8 mouse cellular contexts compared by ENCODE assay signal in the genomic region with DNA sequence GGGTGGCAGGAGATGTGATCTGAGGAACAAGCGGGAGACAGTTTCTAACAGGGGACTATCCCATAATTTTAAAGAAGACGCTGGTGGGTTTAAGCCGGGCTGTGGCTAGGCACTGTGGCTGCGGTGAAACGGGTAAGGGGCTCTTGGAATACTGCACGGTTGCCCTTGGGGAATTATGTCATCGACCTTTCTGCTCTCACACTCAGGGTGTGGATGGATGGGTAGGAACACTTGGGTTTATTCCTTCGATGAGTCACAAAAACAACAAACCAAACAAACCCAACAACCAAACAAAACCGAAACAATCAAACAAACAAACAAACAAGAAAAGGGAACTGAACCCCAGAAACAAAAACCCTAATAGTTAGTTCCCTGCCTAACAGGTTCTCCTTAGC. TPM values are rescaled to one million over a fixed set of nuclear protein-coding genes. Genes with fewer than 3 reads are reported as not detected.
DNase-seq lines count a peak whose midpoint lies in the region; ATAC-seq and TF ChIP-seq lines count a peak whose summit lies in the region.

No protein-coding gene starts in this region.

- H3K36me3 ChIP-seq in embryonic facial prominence, embryonic 15.5 days, result no peaks in the 10 kb centered on the region
- H3K36me3 ChIP-seq in intestine, embryonic 16.5 days (ENCODE audit: control insufficient read depth, insufficient read depth, low read length), result 0 out of 2 replicates have a peak, but pooled peaks cover 3% of the 10 kb centered on the region
- peaks cover 5% of the 10 kb centered on the region; the same call in 1 of the 2 replicates for H3K36me3 ChIP-seq in neural tube, embryonic 13.5 days

- H3K4me2 ChIP-seq in embryonic facial prominence, embryonic 15.5 days (replicated peaks), result peak overlapping the region; percentile 97
- H3K4me2 ChIP-seq in intestine, embryonic 16.5 days (ENCODE audit: low read depth, low read length), result peak overlapping the region; percentile 86
- H3K4me2 ChIP-seq in neural tube, embryonic 13.5 days, result peak overlapping the region; percentile 97

- peak overlapping the region; percentile 74 for H3K4me3 ChIP-seq in layer of hippocampus, adult 2 months
- peak overlapping the region; percentile 76 for H3K4me3 ChIP-seq in embryonic facial prominence, embryonic 15.5 days (replicated peaks)
- peak overlapping the region; percentile 81 for H3K4me3 ChIP-seq in intestine, embryonic 16.5 days (ENCODE audit: low read length)
- peak overlapping the region; percentile 71 for H3K4me3 ChIP-seq in neural tube, embryonic 13.5 days

- H3K9me3 ChIP-seq in embryonic facial prominence, embryonic 15.5 days (replicated peaks), result no peaks in the 10 kb centered on the region
- 0 out of 2 replicates have a peak, but pooled peaks cover under 1% of the 10 kb centered on the region for H3K9me3 ChIP-seq in intestine, embryonic 16.5 days (ENCODE audit: control insufficient read depth, low read length)
- peaks cover 4% of the 10 kb centered on the region for H3K9me3 ChIP-seq in neural tube, embryonic 13.5 days

- no peak for ATAC-seq in embryonic facial prominence, embryonic 15.5 days (ENCODE audit: insufficient number of reproducible peaks, low FRiP score, low TSS enrichment, low read depth)
- ATAC-seq in intestine, embryonic 16.5 days, result no peak
- no peak for ATAC-seq in neural tube, embryonic 13.5 days (ENCODE audit: low read depth)

- DNase-seq in layer of hippocampus, adult 2 months (ENCODE audit: low spot score in 2 of 2), result no peak
- no peak for DNase-seq in layer of hippocampus, adult 9-11 months
- DNase-seq in adrenal gland, postnatal 25 days, result no peak
- no peak for DNase-seq in left cerebral cortex, adult 18-20 months (ENCODE audit: low spot score in 2 of 2)
- no peak for DNase-seq in urinary bladder, postnatal 14 days (ENCODE audit: low spot score)

- 8% methylated on average over 9 of the region's 9 CpGs for WGBS in embryonic facial prominence, embryonic 15.5 days
- WGBS in intestine, embryonic 16.5 days, result 15% methylated on average over 9 of the region's 9 CpGs
- WGBS in neural tube, embryonic 13.5 days, result 19% methylated on average over 9 of the region's 9 CpGs

- H3K27me3 ChIP-seq in embryonic facial prominence, embryonic 15.5 days, result no peaks in the 10 kb centered on the region
- no peaks in the 10 kb centered on the region; the same call in 1 of the 2 replicates for H3K27me3 ChIP-seq in intestine, embryonic 16.5 days (replicated peaks; ENCODE audit: control insufficient read depth, insufficient read depth, low read length)
- peaks cover 6% of the 10 kb centered on the region for H3K27me3 ChIP-seq in neural tube, embryonic 13.5 days

- TF ChIP-seq CTCF in layer of hippocampus, adult 2 months (conservative IDR thresholded peaks at IDR 0.05), result no peak

- H3K4me1 ChIP-seq in embryonic facial prominence, embryonic 15.5 days, result peaks cover 12% of the 10 kb centered on the region; the same call in 1 of the 2 replicates
- H3K4me1 ChIP-seq in intestine, embryonic 16.5 days (ENCODE audit: control insufficient read depth, insufficient read depth, low read length), result peaks cover 11% of the 10 kb centered on the region; the same call in 1 of the 2 replicates
- peaks cover 25% of the 10 kb centered on the region for H3K4me1 ChIP-seq in neural tube, embryonic 13.5 days (replicated peaks)

- H3K27ac ChIP-seq in layer of hippocampus, adult 2 months, result peak overlapping the region; percentile 91
- H3K27ac ChIP-seq in embryonic facial prominence, embryonic 15.5 days (replicated peaks), result no peak overlapping the region
- no peak overlapping the region for H3K27ac ChIP-seq in intestine, embryonic 16.5 days (ENCODE audit: low read length)
- no peak overlapping the region for H3K27ac ChIP-seq in neural tube, embryonic 13.5 days (replicated peaks)

- H3K9ac ChIP-seq in embryonic facial prominence, embryonic 15.5 days, result no peak overlapping the region
- H3K9ac ChIP-seq in intestine, embryonic 16.5 days (ENCODE audit: low read depth, low read length), result peak overlapping the region; percentile 77; the same call in 1 of the 2 replicates
- H3K9ac ChIP-seq in neural tube, embryonic 13.5 days, result peak overlapping the region; percentile 71; the same call in 1 of the 2 replicates

RNA-seq across cellular contexts. Expression of a gene that starts 0.6 kb away (rescaled TPM):
- total RNA-seq in layer of hippocampus, adult 2 months (2021), result 10 to 100 TPM; 81.8 to 85.3 TPM
- polyA plus RNA-seq in embryonic facial prominence, embryonic 15.5 days (2015; fragmentation: Nextera tagmentation; extraction: Ambion mirVana), result 2.5 and 2.9 TPM in 2 replicates
- 5.2 and 5.6 TPM in 2 replicates for polyA plus RNA-seq in intestine, embryonic 16.5 days (2015; fragmentation: Nextera tagmentation; extraction: Ambion mirVana)
- polyA plus RNA-seq in neural tube, embryonic 13.5 days (2015; fragmentation: Nextera tagmentation; extraction: Ambion mirVana), result 5.1 and 8.9 TPM in 2 replicates
- total RNA-seq in adrenal gland, postnatal 25 days (2021), result 12.7 and 26.6 TPM in 2 replicates
- 100 to 1,000 TPM in 1 of 2 experiments, 10 to 100 TPM in 1; 87.4 to 101 TPM for total RNA-seq in left cerebral cortex, adult 18-20 months (2021)

RNA-seq across cellular contexts. Expression of a gene that starts 0.8 kb away (rescaled TPM):
- total RNA-seq in layer of hippocampus, adult 2 months (2021), result 1 to 10 TPM; 1.4 to 2.2 TPM
- 0.87 and 1.9 TPM in 2 replicates for polyA plus RNA-seq in embryonic facial prominence, embryonic 15.5 days (2015; fragmentation: Nextera tagmentation; extraction: Ambion mirVana)
- 0.27 and 0.29 TPM in 2 replicates for polyA plus RNA-seq in intestine, embryonic 16.5 days (2015; fragmentation: Nextera tagmentation; extraction: Ambion mirVana)
- polyA plus RNA-seq in neural tube, embryonic 13.5 days (2015; fragmentation: Nextera tagmentation; extraction: Ambion mirVana), result 0.31 and 0.62 TPM in 2 replicates
- 0.91 TPM in 1 of 2 replicates, not detected in the other for total RNA-seq in adrenal gland, postnatal 25 days (2021)
- 1 to 10 TPM; 1.0 to 1.8 TPM for total RNA-seq in left cerebral cortex, adult 18-20 months (2021)
